Mouse (Mus musculus) Muller cell, postnatal 12 days (primary cell): Measurements from ENCODE around the gene Cog6.

ENCODE experiments used
- DNase-seq: peaks from one replicate; pipeline ENCODE4 v3.0.0-alpha.2; 2015; ENCODE audit errors: inconsistent ontology term

Gene Cog6

GRCm38 (mm10) chr3:52962391-52962790 lies 54.6 kb downstream of the Cog6 start:
- no peak for DNase-seq

- DNase-seq: no peak
These were observed 55.4 kb downstream of the Cog6 start for GRCm38 (mm10) chr3:52961661-52962060.

DNA sequence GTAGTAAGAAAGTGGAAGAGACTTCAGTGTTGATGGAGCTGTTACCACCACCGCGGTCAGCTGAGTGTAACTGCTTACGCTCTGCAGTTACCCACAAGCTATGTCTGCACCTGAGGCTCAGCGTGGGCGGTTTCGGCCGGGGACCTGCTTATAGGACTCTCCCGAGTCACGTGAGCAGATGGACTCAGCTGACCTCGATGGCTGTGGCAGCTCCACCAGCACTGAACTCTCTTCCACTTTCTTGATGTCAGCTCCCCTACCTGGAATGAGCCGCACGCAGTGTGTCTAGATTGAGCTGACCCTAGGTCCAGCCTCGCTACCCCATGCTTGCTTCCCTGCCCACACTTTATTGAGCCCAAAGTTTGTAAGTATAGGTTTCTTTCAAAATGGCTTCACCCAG lies 56.1 kb downstream of the Cog6 start:
- no peak for DNase-seq

- no peak for DNase-seq
These were observed 58.5 kb downstream of the Cog6 start for GRCm38 (mm10) chr3:52958444-52959120.

- DNase-seq: no peak
These were observed 59.2 kb downstream of the Cog6 start for GRCm38 (mm10) chr3:52957861-52958260.

GRCm38 (mm10) chr3:52956236-52956635 lies 60.8 kb downstream of the Cog6 start:
- no peak for DNase-seq

GRCm38 (mm10) chr3:52955481-52956019 lies 61.5 kb downstream of the Cog6 start:
- DNase-seq: peak; percentile 77

GRCm38 (mm10) chr3:52954656-52955055 lies 62.4 kb downstream of the Cog6 start:
- peak; percentile 65 for DNase-seq

DNA sequence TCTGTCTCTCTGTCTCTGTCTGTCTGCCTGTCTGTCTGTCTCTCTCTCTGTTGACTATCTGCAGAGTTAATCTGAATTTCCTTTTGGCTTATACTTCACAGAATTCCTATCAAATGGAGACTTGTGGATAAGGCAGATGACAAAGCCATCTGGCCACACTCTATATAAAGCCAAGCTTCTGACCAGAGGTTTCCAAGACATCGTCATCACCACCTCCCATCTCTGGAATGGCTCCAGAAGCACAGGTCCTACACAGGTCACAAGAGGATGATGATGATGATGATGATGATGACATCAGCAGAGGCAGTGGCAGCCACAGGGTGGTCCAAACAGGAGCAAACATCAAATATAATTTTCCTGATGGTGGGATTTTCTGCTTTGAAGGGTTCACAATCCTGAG lies 63.2 kb downstream of the Cog6 start:
- no peak for DNase-seq

DNA sequence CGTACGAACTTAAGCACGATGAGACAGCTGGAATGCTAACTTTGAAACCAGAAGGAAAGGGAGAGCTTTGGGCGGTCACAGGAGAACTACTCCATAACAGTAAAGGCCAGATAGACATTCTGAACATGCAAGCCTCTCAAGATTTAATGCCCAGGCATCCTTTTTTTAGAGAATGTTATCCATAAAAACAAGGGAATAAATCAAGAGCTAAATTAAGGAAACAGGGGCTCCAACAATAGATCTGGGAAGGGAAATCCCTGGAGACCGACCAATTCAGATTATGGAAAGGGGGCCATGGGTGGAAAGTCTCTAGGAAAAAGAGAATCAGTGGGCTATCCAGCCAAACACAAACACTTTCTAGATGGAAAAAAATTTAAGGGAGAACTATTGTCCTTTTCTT lies 68.2 kb downstream of the Cog6 start:
- DNase-seq: no peak

- DNase-seq: no peak
These were observed 69.6 kb downstream of the Cog6 start for GRCm38 (mm10) chr3:52947444-52947843.

- peak; percentile 94 for DNase-seq
These were observed 76.1 kb downstream of the Cog6 start for GRCm38 (mm10) chr3:52940832-52941468.

DNA sequence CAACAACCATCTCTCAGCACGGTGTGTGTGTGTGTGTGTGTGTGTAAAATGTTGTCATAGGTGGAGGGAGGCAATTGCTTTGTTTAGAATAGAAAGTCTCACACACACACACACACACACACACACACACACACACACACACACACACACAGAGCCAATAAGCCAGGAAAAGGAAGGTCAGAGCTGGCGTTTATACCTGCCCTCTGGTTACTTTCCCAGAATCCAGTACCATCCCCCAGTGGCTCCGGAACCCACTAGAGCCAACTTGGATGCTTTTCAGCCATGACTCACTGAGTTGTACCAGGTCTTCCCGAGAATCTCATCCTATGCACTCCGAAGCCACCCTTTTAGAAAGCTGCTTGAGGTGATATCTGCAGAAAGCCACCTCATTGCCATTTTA lies 78.6 kb downstream of the Cog6 start:
- peak; percentile 61 for DNase-seq

- no peak for DNase-seq
These were observed 79.2 kb downstream of the Cog6 start for GRCm38 (mm10) chr3:52937739-52938306.

GRCm38 (mm10) chr3:52931956-52932355 lies 85.1 kb downstream of the Cog6 start:
- DNase-seq: no peak
